Mouse (Mus musculus): Measurements from ENCODE around the gene Usf1.

Gene Usf1

DNA sequence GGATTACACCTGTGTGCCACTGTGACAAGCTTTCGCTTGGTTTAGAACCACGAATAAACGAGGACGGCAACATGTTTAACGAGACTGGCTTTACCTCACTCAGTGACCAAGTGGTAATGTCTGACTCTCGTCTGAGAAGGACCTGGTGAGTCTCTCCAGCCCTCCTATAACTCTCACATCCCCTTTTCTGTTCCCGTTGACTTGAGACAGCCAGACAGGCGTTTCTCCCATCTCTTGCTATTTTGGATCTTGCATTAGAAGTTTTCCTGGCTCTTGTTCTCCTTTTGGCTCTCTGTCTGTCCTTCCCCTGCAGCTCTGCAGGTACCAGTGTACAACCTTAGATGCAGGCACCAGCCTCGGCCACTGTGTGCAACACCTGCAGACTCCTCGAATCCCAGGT, 39.9 kb downstream of the Usf1 start:
- DNase-seq (ENCODE audit: low read depth in 2 of 2, low spot score in 2 of 2) = no peak

GRCm38 (mm10) chr1:171452522-171452921, 41.4 kb downstream of the Usf1 start:
- no peak for DNase-seq (ENCODE audit: low read depth in 2 of 2, low spot score in 2 of 2)

DNA sequence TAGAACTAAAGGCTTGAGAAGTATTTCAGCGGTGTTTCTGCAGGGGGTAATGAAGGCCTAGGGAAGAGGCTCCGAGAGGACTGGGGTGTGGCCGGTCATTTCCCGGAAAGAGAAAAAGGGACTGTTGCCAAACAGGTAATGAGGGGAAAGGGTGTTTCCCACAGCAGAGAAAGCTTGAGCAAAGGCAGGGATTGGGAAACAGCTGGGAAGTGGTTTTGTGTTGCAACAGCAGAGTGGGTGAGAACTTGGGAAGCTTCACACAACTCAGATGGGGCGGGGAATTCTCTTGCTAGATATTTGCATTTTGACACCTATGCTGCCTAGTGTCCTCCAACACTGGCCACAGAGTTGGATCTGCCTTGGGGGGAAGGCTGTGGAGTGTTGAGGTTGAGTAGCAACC, 41.8 kb downstream of the Usf1 start:
- DNase-seq (ENCODE audit: low read depth in 2 of 2, low spot score in 2 of 2) = no peak

- no peak for DNase-seq (ENCODE audit: low read depth in 2 of 2, low spot score in 2 of 2)
Measured at GRCm38 (mm10) chr1:171454926-171455325, 43.8 kb downstream of the Usf1 start.

DNA sequence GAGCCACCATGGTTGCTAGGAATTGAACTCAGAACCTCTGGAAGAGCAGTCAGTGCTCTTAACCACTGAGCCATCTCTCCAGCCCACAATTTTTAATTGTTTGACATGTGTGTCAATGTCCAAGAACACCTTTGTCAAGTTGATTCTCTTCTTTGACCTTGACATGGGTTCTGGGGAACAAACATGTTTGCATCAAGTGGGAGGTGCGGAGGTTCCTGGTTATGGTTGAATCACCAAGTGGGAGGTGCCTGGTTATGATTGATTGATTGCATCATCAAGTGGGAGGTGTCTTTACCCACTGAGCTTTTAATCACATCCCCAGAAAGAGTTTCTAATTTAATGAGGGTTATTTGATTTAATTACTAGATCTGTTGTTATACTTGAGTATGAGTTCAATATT, 46.5 kb downstream of the Usf1 start:
- no peak for DNase-seq (ENCODE audit: low read depth in 2 of 2, low spot score in 2 of 2)

DNA sequence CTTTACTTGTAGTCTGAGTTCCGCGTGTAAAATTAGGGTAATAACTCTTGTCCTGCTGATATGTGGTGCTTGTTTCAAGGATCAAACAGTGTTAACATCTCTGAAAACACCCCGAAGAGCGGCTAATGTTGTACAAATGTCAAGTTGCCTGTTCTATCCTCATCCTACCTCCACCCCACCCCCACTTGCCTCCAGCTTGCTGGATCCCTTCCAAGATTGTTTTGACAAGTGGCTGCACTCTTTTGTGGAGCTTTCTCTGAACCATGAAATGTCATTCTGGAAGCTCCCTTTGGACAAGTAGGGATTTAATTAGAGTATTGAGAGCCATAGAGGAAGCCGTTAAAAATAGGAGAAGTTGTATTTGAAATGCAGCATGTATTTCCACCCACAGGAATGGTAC, 48.7 kb downstream of the Usf1 start:
- DNase-seq (ENCODE audit: low read depth in 2 of 2, low spot score in 2 of 2) = no peak

- DNase-seq (ENCODE audit: low read depth in 2 of 2, low spot score in 2 of 2) = no peak
Measured at GRCm38 (mm10) chr1:171460551-171461503, 49.7 kb downstream of the Usf1 start.

DNA sequence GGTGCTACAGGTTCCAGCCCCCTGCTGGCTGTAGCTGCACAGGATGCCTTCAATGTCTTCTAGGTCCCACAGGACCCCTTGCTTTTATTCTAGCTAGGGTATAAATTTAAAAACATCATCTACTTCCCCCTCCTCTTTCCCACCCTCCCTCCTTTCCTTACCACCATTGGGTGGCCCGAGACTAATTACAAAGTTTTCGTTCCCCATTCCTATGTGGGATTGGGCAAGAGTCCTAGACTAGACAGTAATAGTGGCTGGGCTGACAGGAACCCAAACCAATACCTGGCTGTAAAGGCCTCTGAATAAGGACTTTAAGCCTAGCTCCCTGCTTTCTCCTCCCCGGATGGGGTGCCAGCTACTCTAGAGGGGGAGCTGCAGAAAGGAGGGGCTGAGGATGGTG, 52.0 kb downstream of the Usf1 start:
- no peak for DNase-seq (ENCODE audit: low read depth in 2 of 2, low spot score in 2 of 2)

- no peak for DNase-seq (ENCODE audit: low read depth in 2 of 2, low spot score in 2 of 2)
Measured at GRCm38 (mm10) chr1:171465749-171466412, 54.8 kb downstream of the Usf1 start.

GRCm38 (mm10) chr1:171466565-171466964, 55.5 kb downstream of the Usf1 start:
- DNase-seq (ENCODE audit: low read depth in 2 of 2, low spot score in 2 of 2) = no peak

All from CD8-positive naive resting alpha-beta T cell, adult 2 months (primary cell).